Mouse (Mus musculus): ENCODE measurements at regions not wholly inside any gene's neighbourhood (a gene's known extent, or its start where the extent isn't known, plus 50 kb on each side); places are given as distances from the start of the nearest gene placed in this dataset.

DNA sequence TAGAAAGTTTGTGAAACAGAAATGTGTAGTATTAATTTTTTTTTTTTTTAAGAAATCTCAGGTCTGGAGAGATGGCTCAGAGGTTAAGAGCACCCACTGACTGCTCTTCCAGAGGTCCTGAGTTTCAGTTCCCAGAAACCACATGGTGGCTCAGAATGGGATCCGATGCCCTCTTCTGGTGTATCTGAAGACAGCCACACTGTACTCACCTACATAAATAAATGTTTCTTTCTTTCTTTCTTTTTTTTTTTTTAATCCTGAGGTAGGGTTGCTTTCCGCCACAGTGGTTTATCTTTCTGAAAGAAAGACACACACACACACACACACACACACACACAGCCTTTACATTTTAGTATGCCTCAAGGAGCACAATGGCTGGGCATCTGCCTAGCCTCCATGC is 74.0 kb upstream of the Thpo start:
- Histone ChIP-seq H3K4me2 (ENCODE audit: low read depth) (no peak overlapping the region), H3K4me3 (ENCODE audit: insufficient read depth in 1 of 2, low read depth in 2 of 2, low read length in 2 of 2) (no peak overlapping the region), H3K4me1 (replicated peaks; ENCODE audit: control insufficient read depth in 2 of 2, insufficient read depth in 2 of 2, low read length in 1 of 2) (peaks cover 0 to 8% of the 10 kb centered on the region in 2 experiments; a peak in 3 of 4 replicates), H3K27ac (no peak overlapping the region), H3K27me3 (ENCODE audit: control insufficient read depth, insufficient read depth, low read length) (no peaks in the 10 kb centered on the region), H3K9ac (replicated peaks) (no peak overlapping the region), H3K9me3 (ENCODE audit: control insufficient read depth, low read length) (no peaks in the 10 kb centered on the region), H3K36me3 (replicated peaks; ENCODE audit: control insufficient read depth, insufficient read depth, low read depth) (no peaks in the 10 kb centered on the region)
- no peak for TF ChIP-seq CTCF (IDR thresholded peaks at IDR 0.05; ENCODE audit: low read depth)
- TF ChIP-seq EP300 (IDR thresholded peaks at IDR 0.05; ENCODE audit: low read depth) = no peak
- ATAC-seq (ENCODE audit: insufficient read depth) (no peak), DNase-seq (ENCODE audit: low read depth in 3 of 3, low spot score in 3 of 3) (no peak)
- 65% methylated on average over 2 of the region's 2 CpGs for WGBS (ENCODE audit: insufficient replicate concordance)

GRCm38 (mm10) chr16:20806739-20807138 is 72.4 kb upstream of the Thpo start:
- Histone ChIP-seq H3K9ac (replicated peaks) (no peak overlapping the region), H3K4me3 (ENCODE audit: insufficient read depth in 1 of 2, low read depth in 2 of 2, low read length in 2 of 2) (no peak overlapping the region), H3K27ac (no peak overlapping the region), H3K27me3 (ENCODE audit: control insufficient read depth, insufficient read depth, low read length) (no peaks in the 10 kb centered on the region), H3K36me3 (replicated peaks; ENCODE audit: control insufficient read depth, insufficient read depth, low read depth) (no peaks in the 10 kb centered on the region), H3K9me3 (ENCODE audit: control insufficient read depth, low read length) (no peaks in the 10 kb centered on the region), H3K4me1 (replicated peaks; ENCODE audit: control insufficient read depth in 2 of 2, insufficient read depth in 2 of 2, low read length in 1 of 2) (peaks cover 0 to 15% of the 10 kb centered on the region in 2 experiments; a peak in 3 of 4 replicates), H3K4me2 (ENCODE audit: low read depth) (no peak overlapping the region)
- DNase-seq (ENCODE audit: low read depth in 3 of 3, low spot score in 3 of 3) = no peak
- no peak for TF ChIP-seq CTCF (IDR thresholded peaks at IDR 0.05; ENCODE audit: low read depth)
- no peak for TF ChIP-seq EP300 (IDR thresholded peaks at IDR 0.05; ENCODE audit: low read depth)
- 44% methylated on average over 7 of the region's 7 CpGs for WGBS (ENCODE audit: insufficient replicate concordance)
- ATAC-seq (ENCODE audit: insufficient read depth) = no peak

DNA sequence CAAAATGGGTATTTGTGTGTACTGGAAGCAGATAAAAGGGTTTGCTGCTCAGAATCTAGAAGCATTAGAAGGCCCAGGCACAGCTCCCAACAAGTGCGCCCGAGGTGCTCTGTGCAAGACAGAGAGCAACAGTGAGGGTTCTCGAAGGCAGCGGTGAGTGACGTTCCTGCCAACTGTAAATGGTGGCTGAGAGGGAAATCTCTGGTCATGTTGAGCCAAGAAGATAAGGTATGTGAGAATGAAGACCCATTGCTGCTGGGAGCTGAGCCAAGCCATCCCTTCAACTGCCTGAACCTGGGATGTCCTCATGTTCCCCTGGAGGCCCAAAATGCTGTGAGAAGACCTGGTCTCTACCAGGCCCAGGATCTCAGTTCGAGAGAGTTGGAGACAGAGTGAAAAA is 71.5 kb upstream of the Thpo start:
- Histone ChIP-seq H3K4me2 (ENCODE audit: low read depth) (no peak overlapping the region), H3K9me3 (ENCODE audit: control insufficient read depth, low read length) (no peaks in the 10 kb centered on the region), H3K9ac (replicated peaks) (no peak overlapping the region), H3K27ac (no peak overlapping the region), H3K27me3 (ENCODE audit: control insufficient read depth, insufficient read depth, low read length) (no peaks in the 10 kb centered on the region), H3K36me3 (replicated peaks; ENCODE audit: control insufficient read depth, insufficient read depth, low read depth) (no peaks in the 10 kb centered on the region), H3K4me1 (replicated peaks; ENCODE audit: control insufficient read depth in 2 of 2, insufficient read depth in 2 of 2, low read length in 1 of 2) (peaks cover 0 to 15% of the 10 kb centered on the region in 2 experiments; a peak in 3 of 4 replicates), H3K4me3 (ENCODE audit: insufficient read depth in 1 of 2, low read depth in 2 of 2, low read length in 2 of 2) (no peak overlapping the region)
- 52% methylated on average over 6 of the region's 6 CpGs for WGBS (ENCODE audit: insufficient replicate concordance)
- DNase-seq (ENCODE audit: low read depth in 3 of 3, low spot score in 3 of 3) = no peak
- TF ChIP-seq EP300 (IDR thresholded peaks at IDR 0.05; ENCODE audit: low read depth) = no peak
- no peak for TF ChIP-seq CTCF (IDR thresholded peaks at IDR 0.05; ENCODE audit: low read depth)
- ATAC-seq (ENCODE audit: insufficient read depth) = no peak

DNA sequence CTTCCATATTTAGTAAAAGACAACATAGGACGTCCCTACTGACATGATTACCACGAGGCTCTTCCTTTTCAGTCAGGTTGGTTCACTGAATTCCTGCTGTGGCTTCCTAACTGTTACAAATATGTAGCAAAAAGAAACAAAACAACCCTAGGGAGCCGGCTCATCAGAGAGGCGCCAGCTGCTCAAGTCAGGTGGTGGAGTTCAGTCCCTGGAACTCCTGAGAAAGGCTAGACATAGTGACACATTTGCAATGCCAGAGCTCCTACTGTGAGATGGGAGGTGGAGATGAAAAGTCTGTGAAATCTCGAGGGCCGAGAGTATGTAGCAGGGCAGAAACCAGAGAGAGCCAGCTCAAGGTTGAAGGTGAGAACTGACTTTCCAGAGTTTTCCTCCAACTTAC is 70.8 kb upstream of the Thpo start:
- H3K9ac ChIP-seq (replicated peaks) = no peak overlapping the region
- WGBS (ENCODE audit: insufficient replicate concordance) = 36% methylated on average over 6 of the region's 6 CpGs
- no peaks in the 10 kb centered on the region for H3K36me3 ChIP-seq (replicated peaks; ENCODE audit: control insufficient read depth, insufficient read depth, low read depth)
- DNase-seq (ENCODE audit: low read depth in 3 of 3, low spot score in 3 of 3) (no peak), ATAC-seq (ENCODE audit: insufficient read depth) (no peak)
- H3K4me1 ChIP-seq (replicated peaks; ENCODE audit: control insufficient read depth in 2 of 2, insufficient read depth in 2 of 2, low read length in 1 of 2) = peaks cover 0 to 13% of the 10 kb centered on the region in 2 experiments; a peak in 3 of 4 replicates
- no peaks in the 10 kb centered on the region for H3K27me3 ChIP-seq (ENCODE audit: control insufficient read depth, insufficient read depth, low read length)
- H3K27ac ChIP-seq = no peak overlapping the region
- H3K4me3 ChIP-seq (ENCODE audit: insufficient read depth in 1 of 2, low read depth in 2 of 2, low read length in 2 of 2) = no peak overlapping the region
- TF ChIP-seq EP300 (IDR thresholded peaks at IDR 0.05; ENCODE audit: low read depth) (no peak), CTCF (IDR thresholded peaks at IDR 0.05; ENCODE audit: low read depth) (no peak)
- H3K9me3 ChIP-seq (ENCODE audit: control insufficient read depth, low read length) = no peaks in the 10 kb centered on the region
- peak overlapping the region; percentile 63 for H3K4me2 ChIP-seq (ENCODE audit: low read depth)

DNA sequence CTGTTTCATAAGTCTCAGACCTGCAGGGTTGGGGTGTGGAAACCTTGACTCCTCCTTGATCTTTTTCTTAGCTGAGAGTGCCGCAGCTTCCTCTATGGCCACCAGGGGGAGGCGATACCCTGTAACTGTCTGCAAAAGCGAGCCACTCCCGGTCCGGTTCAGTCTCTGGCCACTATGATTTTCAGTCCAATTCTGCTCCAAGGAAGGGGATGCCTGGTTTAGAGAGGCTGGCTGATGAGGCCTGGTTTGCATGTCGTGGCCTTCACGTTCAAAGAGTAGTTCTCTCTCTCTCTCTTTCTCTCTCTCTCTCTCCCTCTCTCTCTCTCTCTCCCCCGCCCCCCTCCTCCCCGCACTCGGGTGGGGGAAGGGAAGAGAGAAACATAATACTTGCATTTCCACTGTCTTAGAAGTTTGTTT is 70.3 kb upstream of the Thpo start:
- H3K4me3 ChIP-seq (ENCODE audit: insufficient read depth in 1 of 2, low read depth in 2 of 2, low read length in 2 of 2) = peak overlapping the region; percentile 32 to 50; a peak in 3 of 4 replicates
- H3K4me2 ChIP-seq (ENCODE audit: low read depth) = peak overlapping the region; percentile 63
- H3K27ac ChIP-seq = no peak overlapping the region
- no peak overlapping the region for H3K9ac ChIP-seq (replicated peaks)
- no peaks in the 10 kb centered on the region for H3K9me3 ChIP-seq (ENCODE audit: control insufficient read depth, low read length)
- DNase-seq (ENCODE audit: low read depth in 3 of 3, low spot score in 3 of 3) (peak; percentile 27 to 37 (median 29)), ATAC-seq (ENCODE audit: insufficient read depth) (peak; percentile 53; the same call in 1 of the 2 replicates)
- H3K27me3 ChIP-seq (ENCODE audit: control insufficient read depth, insufficient read depth, low read length) = no peaks in the 10 kb centered on the region
- no peaks in the 10 kb centered on the region for H3K36me3 ChIP-seq (replicated peaks; ENCODE audit: control insufficient read depth, insufficient read depth, low read depth)
- no peak for TF ChIP-seq EP300 (IDR thresholded peaks at IDR 0.05; ENCODE audit: low read depth)
- TF ChIP-seq CTCF (IDR thresholded peaks at IDR 0.05; ENCODE audit: low read depth) = peak; percentile 88
- H3K4me1 ChIP-seq (replicated peaks; ENCODE audit: control insufficient read depth in 2 of 2, insufficient read depth in 2 of 2, low read length in 1 of 2) = peaks cover 0 to 10% of the 10 kb centered on the region in 2 experiments; a peak in 3 of 4 replicates
- 3% methylated on average over 9 of the region's 10 CpGs for WGBS (ENCODE audit: insufficient replicate concordance)

All from liver, embryonic 14.5 days (tissue).